Mouse (Mus musculus): ENCODE measurements around the gene Fam84b. TPM values are rescaled to one million over a fixed set of nuclear protein-coding genes. Genes with fewer than 3 reads are reported as not detected.

Fam84b gene
- polyA plus RNA-seq, 1 experiment, result 0.01 TPM

GRCm38 (mm10) chr15:60783761-60784160, 69.8 kb downstream of the Fam84b start:
- no peak overlapping the region for H3K4me3 ChIP-seq (ENCODE audit: insufficient read depth, poor library complexity, severe bottlenecking)
- no peaks in the 10 kb centered on the region for H3K79me3 ChIP-seq (ENCODE audit: low read depth)
- no peak for TF ChIP-seq FOSL1 (IDR thresholded peaks at IDR 0.05; ENCODE audit: insufficient read depth, low read length, poor library complexity, severe bottlenecking)
- no peak for TF ChIP-seq MYOD1 (IDR thresholded peaks at IDR 0.05; ENCODE audit: control insufficient read depth, insufficient read length, low read depth)
- no peak for TF ChIP-seq MAX (IDR thresholded peaks at IDR 0.05)
- no peak for TF ChIP-seq CTCF (IDR thresholded peaks at IDR 0.05; ENCODE audit: control insufficient read depth, insufficient read depth, insufficient read length)
- TF ChIP-seq MYOG (IDR thresholded peaks at IDR 0.05; ENCODE audit: control insufficient read depth, extremely low read depth, insufficient read length), result no peak
- H3ac ChIP-seq (ENCODE audit: control insufficient read depth, insufficient read length, low read depth), result no peak overlapping the region
- H3K27me3 ChIP-seq (ENCODE audit: control insufficient read depth, insufficient read depth, insufficient read length), result no peaks in the 10 kb centered on the region
- H3K79me2 ChIP-seq (ENCODE audit: control insufficient read depth, insufficient read depth), result no peaks in the 10 kb centered on the region
- no peaks in the 10 kb centered on the region for H3K36me3 ChIP-seq (ENCODE audit: control insufficient read depth, insufficient read depth)

GRCm38 (mm10) chr15:60779531-60779973, 74.0 kb downstream of the Fam84b start:
- Histone ChIP-seq H3K27me3 (ENCODE audit: control insufficient read depth, insufficient read depth, insufficient read length) (no peaks in the 10 kb centered on the region), H3K79me3 (ENCODE audit: low read depth) (no peaks in the 10 kb centered on the region)
- TF ChIP-seq USF1 (IDR thresholded peaks at IDR 0.05; ENCODE audit: low read depth) (peak; percentile 66), CEBPB (IDR thresholded peaks at IDR 0.05; ENCODE audit: low read depth) (peak; percentile 85), FOSL1 (IDR thresholded peaks at IDR 0.05; ENCODE audit: insufficient read depth, low read length, poor library complexity, severe bottlenecking) (no peak)

GRCm38 (mm10) chr15:60779063-60779462, 74.5 kb downstream of the Fam84b start:
- H3K4me3 ChIP-seq (ENCODE audit: insufficient read depth, poor library complexity, severe bottlenecking), result no peak overlapping the region
- no peak overlapping the region for H3ac ChIP-seq (ENCODE audit: control insufficient read depth, insufficient read length, low read depth)
- H3K27me3 ChIP-seq (ENCODE audit: control insufficient read depth, insufficient read depth, insufficient read length), result no peaks in the 10 kb centered on the region
- H3K79me2 ChIP-seq (ENCODE audit: control insufficient read depth, insufficient read depth), result no peaks in the 10 kb centered on the region
- H3K79me3 ChIP-seq (ENCODE audit: low read depth), result no peaks in the 10 kb centered on the region
- no peaks in the 10 kb centered on the region for H3K36me3 ChIP-seq (ENCODE audit: control insufficient read depth, insufficient read depth)
- TF ChIP-seq CEBPB (IDR thresholded peaks at IDR 0.05; ENCODE audit: low read depth), result no peak

More at GRCm38 (mm10) chr15:60779531-60779973, 74.0 kb downstream of the Fam84b start:
- Histone ChIP-seq H3K36me3 (ENCODE audit: control insufficient read depth, insufficient read depth) (no peaks in the 10 kb centered on the region), H3K79me2 (ENCODE audit: control insufficient read depth, insufficient read depth) (no peaks in the 10 kb centered on the region), H3ac (ENCODE audit: control insufficient read depth, insufficient read length, low read depth) (no peak overlapping the region), H3K4me3 (ENCODE audit: insufficient read depth, poor library complexity, severe bottlenecking) (no peak overlapping the region)

Other genes starting within 250 kb of the Fam84b start
- gene A1bg, start 69.2 kb upstream of the Fam84b start, polyA plus RNA-seq (2012; fragmentation: generic; extraction: Trizol), result not detected

All from C2C12 (cell line).